Mouse (Mus musculus) midbrain, embryonic 15.5 days (tissue): Measurements from ENCODE around the gene Tmc5. TPM values are rescaled to one million over a fixed set of nuclear protein-coding genes. Genes with fewer than 3 reads are reported as not detected.

Experiments
- ATAC-seq: fragments of 200-750 bp; cut with Nextera tagmentation; replicated peaks from 2 replicates; pipeline ENCODE4 v1.8.0; 2017; ENCODE audit warnings: moderate TSS enrichment
- H3K27ac ChIP-seq: fragments of 300-500 bp; sonication (generic); 2 replicates; pipeline ENCODE4 v1.5.1; 2015; ENCODE audit warnings: mild to moderate bottlenecking, inconsistent platforms
- H3K27me3 ChIP-seq: fragments of 300-500 bp; sonication (generic); replicated peaks from 2 replicates; pipeline ENCODE4 v1.6.1; 2015; ENCODE audit warnings: inconsistent platforms
- H3K36me3 ChIP-seq: fragments of 300-500 bp; sonication (generic); replicated peaks from 2 replicates; pipeline ENCODE4 v1.6.1; 2015; ENCODE audit warnings: inconsistent platforms
- H3K4me1 ChIP-seq: fragments of 300-500 bp; sonication (generic); 2 replicates; pipeline ENCODE4 v1.6.1; 2015; ENCODE audit warnings: inconsistent platforms
- H3K4me2 ChIP-seq: fragments of 300-500 bp; sonication (generic); 2 replicates; pipeline ENCODE4 v1.6.1; 2015; ENCODE audit warnings: inconsistent platforms, mild to moderate bottlenecking, moderate library complexity
- H3K4me3 ChIP-seq: fragments of 300-500 bp; sonication (generic); 2 replicates; pipeline ENCODE4 v1.5.1; 2015; ENCODE audit warnings: mild to moderate bottlenecking, inconsistent platforms
- H3K9ac ChIP-seq: fragments of 300-500 bp; sonication (generic); 2 replicates; pipeline ENCODE4 v1.6.1; 2015; ENCODE audit warnings: mild to moderate bottlenecking, inconsistent platforms
- H3K9me3 ChIP-seq: fragments of 300-500 bp; sonication (generic); 2 replicates; pipeline ENCODE4 v1.6.1; 2016; ENCODE audit warnings: inconsistent platforms
- WGBS: fragments of 180-500 bp; shearing (Covaris S2); methylation state at CpG from one replicate; pipeline ENCODE4 v1.1.7; 2015; ENCODE audit warnings: mixed read lengths; 5-methylcytosine and 5-hydroxymethylcytosine counted together
- polyA plus RNA-seq: library from polyadenylated mRNA; unstranded; fragments of >200 nt; fragmentation: Nextera tagmentation; extraction: Ambion mirVana; gene quantifications from 2 replicates; pipeline ENCODE4 v1.2.1, GENCODE M21; 2015

Gene Tmc5
- polyA plus RNA-seq, 1 experiment from 2014 or later: 0.19 TPM

DNA sequence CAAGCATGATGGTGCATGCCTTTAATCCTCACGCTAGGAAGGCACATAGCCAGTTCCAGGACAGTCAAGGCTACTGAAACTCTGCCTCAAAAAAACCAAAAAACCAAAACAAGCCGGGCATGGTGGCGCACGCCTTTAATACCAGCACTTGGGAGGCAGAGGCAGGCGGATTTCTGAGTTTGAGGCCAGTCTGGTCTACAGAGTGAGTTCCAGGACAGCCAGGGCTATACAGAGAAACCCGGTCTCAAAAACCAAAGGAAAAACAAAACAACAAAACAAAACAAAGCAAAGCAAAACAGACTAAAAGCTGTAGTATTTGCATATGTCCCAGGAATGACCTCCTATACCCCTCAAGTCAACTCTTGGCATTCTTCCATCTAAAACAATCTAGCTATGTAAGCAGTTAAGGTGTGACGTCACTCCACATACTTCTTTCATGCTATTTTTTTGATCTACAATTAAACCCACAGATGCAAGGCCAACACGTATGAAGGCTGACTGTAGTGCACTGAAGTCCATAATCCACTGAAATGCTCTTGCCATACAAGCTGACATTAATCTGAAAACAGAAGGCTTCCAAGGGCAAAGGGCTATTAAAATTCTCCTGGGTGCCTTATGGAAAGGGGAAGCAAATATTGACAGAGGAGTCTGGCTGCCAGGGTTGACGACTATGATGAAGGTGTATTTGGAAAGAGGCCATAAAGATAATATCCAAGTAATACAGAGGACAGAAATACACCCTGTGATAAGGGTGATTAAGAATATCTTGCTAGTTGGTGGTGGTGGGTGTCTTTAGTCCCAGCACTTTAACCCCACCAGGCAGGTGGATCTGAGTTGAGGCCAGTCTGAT, 107.1 kb downstream of the Tmc5 start:
- 78% methylated on average over 9 of the region's 9 CpGs for WGBS
- H3K4me1 ChIP-seq: peaks cover 28% of the 10 kb centered on the region
- H3K27ac ChIP-seq: no peak overlapping the region; the same call in 1 of the 2 replicates
- H3K4me3 ChIP-seq: peak overlapping the region; percentile 77
- no peaks in the 10 kb centered on the region for H3K36me3 ChIP-seq
- H3K4me2 ChIP-seq: peak overlapping the region; percentile 53
- no peak; the same call in 1 of the 2 replicates for ATAC-seq
- no peaks in the 10 kb centered on the region for H3K9me3 ChIP-seq
- H3K9ac ChIP-seq: peak overlapping the region; percentile 87; the same call in 1 of the 2 replicates
- H3K27me3 ChIP-seq: no peaks in the 10 kb centered on the region

DNA sequence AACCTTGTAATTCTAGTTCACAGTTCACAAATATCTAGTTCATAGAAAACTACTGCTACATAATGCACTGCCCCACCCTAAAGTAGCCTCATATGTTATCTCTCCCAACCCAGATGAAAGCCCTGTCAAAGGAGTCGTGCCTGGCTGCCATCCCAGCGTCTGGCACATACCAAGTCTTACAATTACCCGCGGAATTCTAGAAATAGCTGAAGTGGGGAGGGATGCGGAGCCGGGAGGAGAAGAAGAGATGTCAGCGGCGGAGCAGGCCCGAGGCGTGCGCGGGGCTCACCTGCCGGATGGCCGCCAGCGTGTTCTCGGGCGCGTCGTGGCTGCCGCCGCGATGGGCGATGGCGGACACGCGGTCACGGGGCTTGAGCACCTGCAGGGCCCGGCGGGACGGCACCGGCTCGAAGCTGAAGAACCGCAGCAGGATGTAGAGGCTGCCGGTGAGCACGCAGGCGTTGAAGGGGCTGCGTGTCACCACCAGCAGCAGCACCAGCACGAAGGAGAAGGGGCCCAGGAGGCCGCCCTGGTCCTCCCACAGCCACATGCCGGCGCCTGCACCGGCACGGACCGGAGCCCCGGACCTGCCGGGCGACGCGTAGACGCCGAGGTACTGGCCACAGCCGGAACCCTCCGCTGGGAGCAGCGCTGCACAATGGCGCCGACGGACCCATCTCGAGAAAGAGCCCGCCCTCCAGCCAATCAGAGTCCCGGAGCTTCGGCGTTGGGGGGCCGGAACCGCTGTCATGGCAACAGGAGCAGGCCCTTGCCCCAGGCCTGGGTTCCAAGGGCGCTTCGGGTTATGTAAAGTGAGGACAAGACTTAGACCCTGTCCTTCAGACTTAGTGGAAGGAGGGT, 108.2 kb downstream of the Tmc5 start, which contains the start of gene Gde1:
Gde1 (minus strand) TSS at position 678 of the 861 bp plus-strand sequence.
- H3K4me1 ChIP-seq: peaks cover 28% of the 10 kb centered on the region
- ATAC-seq: peak; percentile 95
- no peaks in the 10 kb centered on the region for H3K9me3 ChIP-seq
- peak within 1 kb of the TSS; percentile 77 for H3K4me3 ChIP-seq
- WGBS: under 1% methylated on average over 66 of the region's 66 CpGs
- H3K27me3 ChIP-seq: no peaks in the 10 kb centered on the region
- no peaks in the 10 kb centered on the region for H3K36me3 ChIP-seq
- H3K4me2 ChIP-seq: peak within 1 kb of the TSS; percentile 53
- peak within 1 kb of the TSS; percentile 87 for H3K9ac ChIP-seq
- peak within 1 kb of the TSS; percentile 93 for H3K27ac ChIP-seq

DNA sequence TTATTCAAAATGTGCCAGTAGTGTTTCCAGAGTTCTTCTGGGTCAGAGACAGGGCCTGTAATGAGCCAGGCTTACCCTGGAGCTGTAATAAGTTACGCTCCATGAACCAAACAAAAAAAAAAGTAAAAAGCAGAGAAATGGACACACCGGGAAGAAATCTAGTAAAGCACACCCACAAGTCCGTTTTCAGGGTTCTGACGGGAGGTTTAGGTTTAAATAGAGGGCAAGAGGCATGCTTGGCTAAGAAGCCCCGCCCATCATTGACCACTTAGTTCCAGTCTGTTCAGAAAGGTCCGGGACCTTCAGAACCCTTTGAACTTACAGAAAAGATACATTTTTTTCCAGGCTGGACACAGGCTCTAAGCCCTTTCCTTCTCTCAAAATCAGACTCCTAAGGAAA, 109.0 kb downstream of the Tmc5 start:
- Histone ChIP-seq H3K36me3 (no peaks in the 10 kb centered on the region), H3K27me3 (no peaks in the 10 kb centered on the region), H3K27ac (peak overlapping the region; percentile 93), H3K4me1 (peaks cover 28% of the 10 kb centered on the region), H3K4me3 (peak overlapping the region; percentile 77), H3K4me2 (peak overlapping the region; percentile 53), H3K9me3 (no peaks in the 10 kb centered on the region), H3K9ac (no peak overlapping the region)
- no peak; the same call in 1 of the 2 replicates for ATAC-seq
- WGBS: 23% methylated on average over 6 of the region's 6 CpGs

DNA sequence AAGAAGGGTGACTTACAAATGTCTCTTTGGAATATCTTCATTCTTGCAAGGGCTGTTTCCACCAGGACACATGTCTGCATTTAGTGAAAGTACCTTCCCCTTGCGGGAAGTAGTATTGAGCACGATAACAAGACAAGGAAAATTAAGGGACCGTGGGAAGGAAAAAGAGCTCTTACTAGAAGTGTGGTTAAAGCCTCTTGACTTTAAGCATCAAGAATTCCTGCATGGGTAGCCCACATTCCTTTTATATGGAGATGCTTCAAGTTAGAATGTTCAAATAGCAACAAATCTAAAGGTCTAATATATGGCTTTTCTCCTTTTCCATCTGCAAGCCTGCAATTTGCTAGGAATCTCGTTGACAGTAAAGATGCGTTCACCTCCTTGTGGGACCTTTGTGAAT, 109.4 kb downstream of the Tmc5 start:
- no peaks in the 10 kb centered on the region for H3K9me3 ChIP-seq
- no peak overlapping the region for H3K4me2 ChIP-seq
- H3K36me3 ChIP-seq: no peaks in the 10 kb centered on the region
- peaks cover 28% of the 10 kb centered on the region for H3K4me1 ChIP-seq
- no peak overlapping the region for H3K4me3 ChIP-seq
- ATAC-seq: no peak
- H3K27ac ChIP-seq: no peak overlapping the region
- WGBS: 91% methylated on average over 5 of the region's 5 CpGs
- H3K9ac ChIP-seq: no peak overlapping the region
- H3K27me3 ChIP-seq: no peaks in the 10 kb centered on the region

DNA sequence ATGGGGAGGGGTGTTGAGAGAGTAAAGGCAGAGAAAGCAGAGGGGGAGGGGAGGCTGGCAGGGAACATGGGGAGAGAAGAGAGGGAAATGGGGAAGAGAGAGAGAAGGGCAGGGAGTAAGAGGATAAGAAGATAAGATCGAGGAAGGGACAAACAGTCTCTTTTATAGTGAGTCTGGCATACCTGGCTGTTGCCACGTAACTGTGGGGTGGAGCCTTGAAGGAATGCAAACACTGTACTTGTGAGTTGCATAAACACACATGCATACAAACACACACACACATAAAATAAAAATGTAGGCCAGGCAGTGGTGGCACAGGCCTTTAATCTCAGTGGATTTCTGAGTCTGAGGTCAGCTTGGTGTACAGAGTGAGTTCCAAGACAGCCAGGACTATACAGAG, 110.1 kb downstream of the Tmc5 start:
- WGBS: 72% methylated on average over 2 of the region's 2 CpGs
- no peaks in the 10 kb centered on the region for H3K27me3 ChIP-seq
- ATAC-seq: no peak
- no peaks in the 10 kb centered on the region for H3K9me3 ChIP-seq
- no peak overlapping the region for H3K9ac ChIP-seq
- peaks cover 28% of the 10 kb centered on the region for H3K4me1 ChIP-seq
- no peak overlapping the region for H3K4me3 ChIP-seq
- H3K36me3 ChIP-seq: no peaks in the 10 kb centered on the region
- no peak overlapping the region for H3K4me2 ChIP-seq
- no peak overlapping the region for H3K27ac ChIP-seq

DNA sequence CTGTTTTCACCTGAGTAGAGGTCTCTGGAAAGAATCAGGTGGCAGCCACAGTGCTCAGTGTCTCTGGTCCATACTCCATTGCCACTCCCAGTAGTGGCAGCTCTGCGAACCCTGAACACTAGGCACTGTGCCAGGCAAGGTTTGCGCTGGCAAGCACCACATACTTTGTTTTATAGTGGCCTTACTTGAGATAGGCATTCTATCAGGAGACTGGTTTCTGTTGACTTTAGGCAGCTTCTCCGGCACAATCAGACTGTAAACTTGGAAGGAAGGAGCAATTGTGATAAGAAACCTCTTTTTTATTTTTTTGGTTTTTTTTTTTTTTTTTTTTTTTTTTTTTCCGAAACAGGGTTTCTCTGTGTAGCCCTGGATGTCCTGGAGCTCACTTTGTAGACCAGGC, 110.9 kb downstream of the Tmc5 start:
- H3K9ac ChIP-seq: no peak overlapping the region
- peaks cover 29% of the 10 kb centered on the region for H3K4me1 ChIP-seq
- H3K27ac ChIP-seq: no peak overlapping the region
- ATAC-seq: no peak
- 84% methylated on average over 4 of the region's 4 CpGs for WGBS
- no peak overlapping the region for H3K4me3 ChIP-seq
- H3K9me3 ChIP-seq: no peaks in the 10 kb centered on the region
- H3K27me3 ChIP-seq: no peaks in the 10 kb centered on the region
- H3K36me3 ChIP-seq: no peaks in the 10 kb centered on the region
- no peak overlapping the region for H3K4me2 ChIP-seq

DNA sequence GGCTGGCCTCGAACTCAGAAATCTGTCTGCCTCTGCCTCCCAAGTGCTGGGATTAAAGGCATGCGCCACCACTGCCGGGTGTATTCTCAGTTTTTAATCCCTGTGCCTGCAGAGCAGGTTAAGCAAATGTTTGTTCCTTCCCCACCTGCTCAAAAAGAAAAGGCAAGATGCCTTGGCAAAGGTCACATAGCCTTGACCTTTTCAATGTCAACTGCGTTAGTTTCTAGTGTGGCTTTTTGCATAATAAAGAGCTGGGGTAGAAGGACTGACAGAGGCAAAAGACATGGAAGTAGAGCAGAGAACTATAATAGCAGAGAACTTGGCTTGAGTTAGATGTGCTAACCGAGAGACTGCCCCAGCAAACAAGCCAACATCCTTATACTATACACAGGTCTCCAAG, 113.7 kb downstream of the Tmc5 start:
- Histone ChIP-seq H3K4me3 (no peak overlapping the region), H3K4me2 (no peak overlapping the region), H3K9ac (no peak overlapping the region), H3K27ac (no peak overlapping the region), H3K4me1 (peaks cover 19% of the 10 kb centered on the region), H3K36me3 (peaks cover 7% of the 10 kb centered on the region), H3K27me3 (no peaks in the 10 kb centered on the region), H3K9me3 (no peaks in the 10 kb centered on the region)
- 61% methylated on average over 5 of the region's 5 CpGs for WGBS
- ATAC-seq: no peak

DNA sequence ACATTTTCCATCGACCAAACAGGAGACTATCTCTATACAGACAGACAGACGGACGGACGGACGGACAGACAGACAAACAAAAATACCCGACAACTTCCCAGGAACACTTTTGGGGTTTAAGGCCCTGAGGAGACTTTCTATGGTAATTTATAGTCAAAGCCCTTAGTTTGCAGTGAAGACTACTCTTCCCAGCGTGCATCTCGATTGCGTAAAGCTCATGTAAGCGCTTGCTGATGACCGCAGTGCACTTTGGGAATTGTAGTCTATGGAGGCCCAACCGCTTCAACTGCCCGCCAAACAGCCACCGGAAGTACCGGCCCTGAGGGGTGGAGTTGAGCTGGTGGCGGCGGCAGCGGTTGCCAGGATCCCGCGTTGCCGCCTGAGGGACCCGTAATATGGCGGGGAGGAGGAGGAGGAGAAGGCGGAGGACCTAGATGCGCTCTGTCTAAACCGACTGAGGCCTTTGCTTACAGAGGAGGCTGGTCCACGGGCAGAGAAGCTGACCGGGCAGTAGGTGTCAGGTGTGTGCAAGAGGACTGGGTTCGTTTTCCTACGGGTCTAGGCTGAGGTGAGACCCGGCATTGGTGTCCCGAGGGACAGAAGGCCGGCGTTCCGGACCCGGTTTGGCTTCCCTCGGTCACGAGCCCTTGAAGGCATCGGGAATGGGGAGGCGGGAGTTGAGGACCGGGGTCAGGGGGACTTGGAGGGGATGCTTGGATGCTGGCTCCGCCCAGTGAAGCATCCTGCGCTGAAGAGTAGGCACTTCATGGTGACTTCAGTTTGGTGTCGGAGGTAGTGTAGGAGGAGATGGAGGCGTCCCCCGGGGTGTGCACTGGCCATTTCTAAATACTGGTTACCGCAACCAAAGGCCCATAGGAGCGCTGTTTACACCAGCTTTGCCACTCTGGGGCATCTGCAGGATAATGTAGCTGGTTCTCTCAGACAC, 115.4 kb downstream of the Tmc5 start, which contains the start of gene Ccp110:
Ccp110 (plus strand) TSS at position 325 of the 946 bp plus-strand sequence.
- WGBS: 1% methylated on average over 48 of the region's 48 CpGs
- Histone ChIP-seq H3K36me3 (peaks cover 12% of the 10 kb centered on the region), H3K27me3 (no peaks in the 10 kb centered on the region), H3K4me1 (peaks cover 12% of the 10 kb centered on the region), H3K9ac (peak within 1 kb of the TSS; percentile 79), H3K4me3 (peak within 1 kb of the TSS; percentile 93), H3K4me2 (peak within 1 kb of the TSS; percentile 77), H3K27ac (peak within 1 kb of the TSS; percentile 82), H3K9me3 (no peaks in the 10 kb centered on the region)
- ATAC-seq: peak; percentile 98

DNA sequence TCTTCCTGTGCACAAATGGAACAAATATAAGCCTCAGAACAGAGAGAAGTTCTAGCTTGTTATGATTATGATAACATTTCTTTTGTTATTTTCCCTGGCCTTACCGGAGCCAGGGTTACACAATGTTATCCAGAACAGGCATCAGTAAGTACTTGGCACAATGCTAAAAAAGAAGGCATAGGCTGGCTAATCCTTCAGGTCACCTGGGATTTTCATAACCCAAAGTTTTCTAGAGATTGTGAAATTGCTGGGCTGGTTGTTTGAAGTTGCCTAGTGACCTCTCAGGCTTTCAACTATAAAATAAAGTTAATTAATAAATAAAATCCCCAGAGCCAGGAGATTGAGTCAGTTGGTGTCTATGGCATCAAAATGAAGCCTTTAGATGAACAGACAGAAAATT, 117.8 kb downstream of the Tmc5 start:
- Histone ChIP-seq H3K9ac (no peak overlapping the region), H3K36me3 (peaks cover 19% of the 10 kb centered on the region), H3K4me3 (no peak overlapping the region), H3K27me3 (no peaks in the 10 kb centered on the region), H3K4me1 (peaks cover 12% of the 10 kb centered on the region), H3K4me2 (no peak overlapping the region), H3K9me3 (no peaks in the 10 kb centered on the region), H3K27ac (no peak overlapping the region)
- 86% methylated on average over 1 of the region's 1 CpGs for WGBS
- ATAC-seq: no peak

DNA sequence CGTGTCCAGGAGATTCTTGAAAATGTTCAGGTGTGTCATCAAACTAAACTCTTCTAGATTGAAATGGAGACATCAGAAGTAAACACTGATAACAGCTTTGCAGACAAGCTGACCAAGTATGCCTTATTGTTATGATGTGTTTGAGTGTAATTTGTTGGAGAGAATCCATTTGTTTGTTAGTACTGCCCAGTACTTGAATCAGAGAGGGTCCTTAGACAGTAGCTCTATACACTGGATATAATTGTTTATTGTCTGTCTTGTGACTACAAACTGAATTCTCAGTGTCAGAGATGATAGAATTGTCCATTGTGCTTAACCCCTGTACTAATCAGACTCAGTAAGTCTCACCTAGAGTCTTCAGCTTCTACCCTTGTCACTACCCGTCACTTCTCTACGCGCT, 121.0 kb downstream of the Tmc5 start:
- H3K4me2 ChIP-seq: no peak overlapping the region
- no peaks in the 10 kb centered on the region for H3K27me3 ChIP-seq
- H3K9me3 ChIP-seq: no peaks in the 10 kb centered on the region
- no peak overlapping the region for H3K4me3 ChIP-seq
- peaks cover 35% of the 10 kb centered on the region for H3K36me3 ChIP-seq
- WGBS: 93% methylated on average over 4 of the region's 4 CpGs
- no peak overlapping the region for H3K9ac ChIP-seq
- no peak overlapping the region for H3K27ac ChIP-seq
- H3K4me1 ChIP-seq: peaks cover 9% of the 10 kb centered on the region
- no peak for ATAC-seq

DNA sequence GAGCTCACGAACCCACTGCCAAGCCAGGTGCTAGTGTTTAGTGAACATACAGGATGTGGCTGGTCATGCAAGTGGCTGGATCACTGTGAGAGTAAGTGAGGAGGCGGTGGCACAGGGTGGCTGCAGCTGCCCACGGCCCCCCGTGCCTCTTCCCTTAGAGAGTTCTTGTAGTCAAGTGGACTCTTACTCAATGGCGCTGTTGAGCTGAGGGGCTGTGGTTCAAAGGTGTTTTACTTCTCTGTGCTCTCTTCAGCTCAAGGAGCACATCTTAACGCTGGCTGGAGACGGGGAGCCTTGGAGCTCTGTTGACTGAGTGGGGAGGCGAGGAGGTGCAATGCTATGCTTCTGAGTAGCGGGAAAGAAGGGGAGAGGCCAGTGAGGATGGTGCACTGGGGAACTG, 126.8 kb downstream of the Tmc5 start:
- Histone ChIP-seq H3K27me3 (no peaks in the 10 kb centered on the region), H3K36me3 (peaks cover 40% of the 10 kb centered on the region), H3K4me1 (no peaks in the 10 kb centered on the region), H3K27ac (no peak overlapping the region), H3K9ac (no peak overlapping the region), H3K4me3 (no peak overlapping the region), H3K4me2 (no peak overlapping the region), H3K9me3 (no peaks in the 10 kb centered on the region)
- no peak for ATAC-seq
- 93% methylated on average over 9 of the region's 9 CpGs for WGBS
